Mouse (Mus musculus) hindbrain, embryonic 16.5 days (tissue): ENCODE measurements at regions not wholly inside any gene's neighbourhood (a gene's known extent, or its start where the extent isn't known, plus 50 kb on each side); places are given as distances from the start of the nearest gene placed in this dataset.

Source experiments
- ATAC-seq: fragments of 200-750 bp; cut with Nextera tagmentation; 2 replicates; pipeline ENCODE4 v1.8.0; 2017; ENCODE audit warnings: moderate TSS enrichment, moderate library complexity
- H3K27ac ChIP-seq: fragments of 300-500 bp; sonication (generic); 2 replicates; pipeline ENCODE4 v1.5.1; 2014; ENCODE audit warnings: low read depth, mild to moderate bottlenecking, control low read depth, low read length, moderate library complexity
- H3K27me3 ChIP-seq: fragments of 300-500 bp; sonication (generic); replicated peaks from 2 replicates; pipeline ENCODE4 v1.6.1; 2014; ENCODE audit warnings: low read length; ENCODE audit not compliant: control insufficient read depth, insufficient read depth
- H3K36me3 ChIP-seq: fragments of 300-500 bp; sonication (generic); 2 replicates; pipeline ENCODE4 v1.6.1; 2014; ENCODE audit warnings: mild to moderate bottlenecking, low read length, moderate library complexity, mixed read lengths; ENCODE audit not compliant: control insufficient read depth, insufficient read depth
- H3K4me1 ChIP-seq: fragments of 300-500 bp; sonication (generic); 2 replicates; pipeline ENCODE4 v1.6.1; 2014; ENCODE audit warnings: low read depth, low read length; ENCODE audit not compliant: control insufficient read depth, insufficient read depth
- H3K4me2 ChIP-seq: fragments of 300-500 bp; sonication (generic); 2 replicates; pipeline ENCODE4 v1.6.1; 2014; ENCODE audit warnings: mild to moderate bottlenecking, low read length, control low read depth, moderate library complexity
- H3K4me3 ChIP-seq: fragments of 300-500 bp; sonication (generic); 2 replicates; pipeline ENCODE4 v1.5.1; 2014; ENCODE audit warnings: mild to moderate bottlenecking, low read length, control low read depth, moderate library complexity
- H3K9ac ChIP-seq: fragments of 300-500 bp; sonication (generic); 2 replicates; pipeline ENCODE4 v1.6.1; 2014; ENCODE audit warnings: low read depth, mild to moderate bottlenecking, control low read depth, low read length, moderate library complexity
- H3K9me3 ChIP-seq: fragments of 300-500 bp; sonication (generic); 2 replicates; pipeline ENCODE4 v1.6.1; 2014; ENCODE audit warnings: mild to moderate bottlenecking, low read length, moderate library complexity; ENCODE audit not compliant: control insufficient read depth
- WGBS: fragments of 180-500 bp; shearing (Covaris S2); extraction: QIAGEN DNeasy Blood & Tissue Kit; methylation state at CpG from one replicate; pipeline ENCODE4 v1.1.7; 2014; 5-methylcytosine and 5-hydroxymethylcytosine counted together

DNA sequence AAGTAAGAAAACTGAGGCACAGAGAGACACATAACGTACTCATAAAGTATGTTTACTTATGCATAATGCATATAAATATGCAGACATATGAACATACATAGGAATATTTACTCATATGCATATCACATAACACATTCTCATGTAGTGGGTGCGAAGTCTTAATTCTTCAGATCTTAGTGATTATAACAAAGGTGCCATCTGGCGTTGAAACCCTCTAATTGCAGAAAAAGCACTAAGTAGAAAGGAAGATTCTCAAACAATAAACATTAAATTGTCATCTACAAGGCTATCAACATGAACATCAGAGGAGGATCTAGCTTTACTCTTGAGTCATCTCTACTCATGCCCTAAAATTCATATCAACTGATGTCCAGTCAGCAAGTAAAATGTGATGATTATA is 314.2 kb upstream of the 2610301B20Rik start:
- no peak for ATAC-seq
- Histone ChIP-seq H3K36me3 (no peaks in the 10 kb centered on the region), H3K9me3 (no peaks in the 10 kb centered on the region), H3K27ac (no peak overlapping the region), H3K4me1 (no peaks in the 10 kb centered on the region), H3K9ac (no peak overlapping the region), H3K27me3 (no peaks in the 10 kb centered on the region), H3K4me3 (no peak overlapping the region), H3K4me2 (no peak overlapping the region)
- 82% methylated on average over 3 of the region's 3 CpGs for WGBS

DNA sequence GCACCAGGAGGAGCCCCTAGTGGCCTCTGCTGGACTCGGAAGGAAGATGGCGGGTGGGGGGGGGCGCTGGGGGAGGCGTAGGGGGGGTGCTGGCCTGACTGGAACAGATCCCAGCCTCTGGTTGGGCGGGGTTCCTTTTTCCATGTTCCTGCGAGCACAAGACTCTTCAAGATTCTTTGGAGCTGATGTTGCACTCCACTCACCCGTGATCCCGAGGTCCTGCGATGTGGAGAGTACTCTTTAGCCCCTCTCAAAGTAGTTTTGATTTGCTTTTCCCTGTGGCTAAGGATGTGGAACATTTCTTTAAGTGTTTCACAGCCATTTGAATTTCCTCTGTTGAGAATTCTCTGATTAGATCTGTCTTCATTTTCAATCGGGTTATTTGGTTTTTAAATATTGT is 269.8 kb upstream of the 2610301B20Rik start:
- Histone ChIP-seq H3K27ac (no peak overlapping the region), H3K4me3 (no peak overlapping the region), H3K9ac (no peak overlapping the region), H3K36me3 (no peaks in the 10 kb centered on the region), H3K4me2 (no peak overlapping the region), H3K4me1 (no peaks in the 10 kb centered on the region), H3K27me3 (no peaks in the 10 kb centered on the region), H3K9me3 (no peaks in the 10 kb centered on the region)
- 92% methylated on average over 10 of the region's 10 CpGs for WGBS
- ATAC-seq = no peak

DNA sequence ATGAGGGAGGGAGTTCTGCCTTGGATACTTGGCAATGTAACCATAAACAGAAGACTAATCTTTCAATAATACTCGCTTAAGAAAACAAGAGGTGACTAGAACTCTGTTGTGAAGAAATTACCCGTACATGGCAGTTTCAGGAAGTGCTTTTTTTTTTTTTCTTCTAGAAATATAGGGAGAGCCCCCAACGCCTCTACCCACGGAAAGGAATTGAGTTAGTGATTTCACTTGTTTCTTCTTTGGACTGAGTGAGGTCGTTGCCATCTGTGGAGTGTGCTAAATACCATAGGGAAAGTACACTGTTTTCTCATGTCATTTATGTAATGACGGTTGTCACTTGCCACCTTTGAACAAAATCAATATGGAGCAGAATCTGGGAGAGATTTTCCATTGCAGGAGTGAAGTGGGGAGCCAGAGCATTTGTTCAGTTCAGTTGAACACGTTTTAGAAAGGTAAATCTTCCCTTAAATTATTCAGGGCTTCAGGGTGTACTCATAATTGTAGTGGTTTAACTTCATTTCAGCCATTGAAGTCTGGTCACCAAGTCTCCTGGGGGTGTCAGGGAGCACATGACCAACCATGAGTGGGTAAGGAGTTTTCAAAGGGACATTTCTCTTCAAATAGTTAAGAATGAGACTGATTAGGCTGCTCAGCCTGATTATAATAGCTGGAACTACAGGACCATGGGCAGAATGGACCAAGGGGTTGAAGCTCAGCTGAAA is 266.3 kb upstream of the 2610301B20Rik start:
- Histone ChIP-seq H3K4me1 (no peaks in the 10 kb centered on the region), H3K4me3 (no peak overlapping the region), H3K4me2 (no peak overlapping the region), H3K27ac (no peak overlapping the region), H3K9me3 (no peaks in the 10 kb centered on the region), H3K9ac (no peak overlapping the region), H3K27me3 (no peaks in the 10 kb centered on the region), H3K36me3 (no peaks in the 10 kb centered on the region)
- WGBS = 83% methylated on average over 7 of the region's 7 CpGs
- ATAC-seq = no peak

- WGBS = 71% methylated on average over 1 of the region's 1 CpGs
- no peaks in the 10 kb centered on the region for H3K9me3 ChIP-seq
- H3K9ac ChIP-seq = no peak overlapping the region
- H3K4me3 ChIP-seq = no peak overlapping the region
- ATAC-seq = no peak
- no peak overlapping the region for H3K27ac ChIP-seq
- H3K4me2 ChIP-seq = no peak overlapping the region
- no peaks in the 10 kb centered on the region for H3K36me3 ChIP-seq
- no peaks in the 10 kb centered on the region for H3K4me1 ChIP-seq
- no peaks in the 10 kb centered on the region for H3K27me3 ChIP-seq
These were observed 263.5 kb upstream of the 2610301B20Rik start for GRCm38 (mm10) chr4:10610784-10611183.
